In the genomic region with DNA sequence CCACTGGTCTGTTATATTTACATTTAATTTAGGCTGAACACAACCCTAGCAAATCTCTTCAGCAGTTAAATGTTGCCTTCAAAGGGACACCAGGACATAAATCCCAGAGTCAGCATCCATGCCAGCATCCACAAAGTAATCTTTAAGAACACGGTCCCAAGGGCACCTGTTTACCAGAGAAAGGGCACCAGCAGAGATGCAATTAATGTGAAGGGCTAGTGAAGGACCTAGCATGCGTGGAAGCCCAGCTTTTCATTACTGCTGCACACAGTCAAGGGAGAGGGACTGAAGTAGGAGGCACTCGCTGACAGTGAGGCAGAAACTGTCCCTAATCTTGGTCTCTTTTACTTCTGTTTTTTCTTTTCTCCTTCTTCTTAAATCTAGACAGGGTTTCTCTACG, we compare ENCODE assay signal across 19 mouse cellular contexts.
"Had no signal": no experiment of that assay in that cellular context is flagged by ENCODE, and none has a peak within 500 bp of the region (broad histone marks: within the 10 kb centered on the region; RNA-seq: fewer than 3 reads in every experiment).

No protein-coding gene starts in this region.

- H3K36me3 ChIP-seq: limb, embryonic 12.5 days; liver, embryonic 13.5 days; lung, embryonic 15.5 days had no signal

- ATAC-seq: intestine, embryonic 16.5 days; liver, postnatal 0 days; midbrain, embryonic 16.5 days had no signal

- H3K4me1 ChIP-seq: limb, embryonic 12.5 days; liver, embryonic 13.5 days; megakaryocyte, embryonic 14.5 days had no signal

- H3K9ac ChIP-seq: limb, embryonic 12.5 days; liver, embryonic 13.5 days; liver, postnatal 0 days; lung, embryonic 15.5 days had no signal

- H3K27me3 ChIP-seq: limb, embryonic 12.5 days; liver, embryonic 13.5 days; lung, embryonic 15.5 days; megakaryocyte, embryonic 14.5 days had no signal

- H3K9me3 ChIP-seq: limb, embryonic 12.5 days; liver, embryonic 13.5 days; lung, embryonic 15.5 days had no signal

- H3K27ac ChIP-seq: limb, embryonic 12.5 days; liver, embryonic 13.5 days; lung, embryonic 15.5 days; macrophage had no signal

- H3K4me3 ChIP-seq: limb, embryonic 12.5 days; liver, embryonic 13.5 days; lung, embryonic 15.5 days; megakaryocyte, embryonic 14.5 days had no signal

- H3K4me2 ChIP-seq: limb, embryonic 12.5 days; liver, embryonic 13.5 days; lung, embryonic 15.5 days had no signal

- DNase-seq: kidney, adult 9 months; kidney, postnatal 36 days; layer of hippocampus, adult 9-11 months; layer of hippocampus, postnatal 36 days; liver; liver, embryonic 13.5 days; liver, postnatal 0 days; lung, postnatal 14 days; retina, postnatal 1 day; right cerebral cortex, postnatal 4 days; spleen, adult 18-20 months; thymus, adult 18-20 months; thymus, postnatal 14 days had no signal
